Mouse (Mus musculus) MN1 (cell line): ENCODE measurements at regions not wholly inside any gene's neighbourhood (a gene's known extent, or its start where the extent isn't known, plus 50 kb on each side); places are given as distances from the start of the nearest gene placed in this dataset.
"Not testable (repeated sequence)": the region's sequence is repeated elsewhere in the genome, so short reads cannot be mapped to it uniquely, and the experiment has no call there.

Source experiments
- DNase-seq: peaks from one replicate; pipeline ENCODE4 v3.0.0-alpha.2; 2016; ENCODE audit warnings: low spot score

DNA sequence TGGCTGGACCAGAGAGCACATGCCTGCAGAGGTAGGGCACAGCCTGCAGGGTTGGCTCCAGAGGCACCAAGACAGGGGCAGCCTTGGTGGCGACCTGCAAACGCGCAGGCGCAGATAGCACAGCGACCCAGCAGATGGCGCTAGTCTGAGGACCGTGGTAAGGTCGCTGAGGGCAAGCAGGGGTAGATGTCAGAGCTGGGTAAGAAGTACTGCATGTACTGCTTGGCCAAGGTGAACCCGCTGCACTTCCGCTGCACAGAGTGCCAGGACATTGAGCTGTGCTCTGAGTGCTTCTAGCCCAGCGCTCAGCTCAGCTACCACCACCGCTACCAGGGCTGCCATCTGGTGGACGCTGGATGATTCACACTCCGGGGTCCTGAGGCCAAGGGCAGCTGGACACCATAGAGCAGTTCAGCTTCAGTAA is 68.3 kb downstream of the Hsp90b1 start:
- peak; percentile 85 for DNase-seq

DNA sequence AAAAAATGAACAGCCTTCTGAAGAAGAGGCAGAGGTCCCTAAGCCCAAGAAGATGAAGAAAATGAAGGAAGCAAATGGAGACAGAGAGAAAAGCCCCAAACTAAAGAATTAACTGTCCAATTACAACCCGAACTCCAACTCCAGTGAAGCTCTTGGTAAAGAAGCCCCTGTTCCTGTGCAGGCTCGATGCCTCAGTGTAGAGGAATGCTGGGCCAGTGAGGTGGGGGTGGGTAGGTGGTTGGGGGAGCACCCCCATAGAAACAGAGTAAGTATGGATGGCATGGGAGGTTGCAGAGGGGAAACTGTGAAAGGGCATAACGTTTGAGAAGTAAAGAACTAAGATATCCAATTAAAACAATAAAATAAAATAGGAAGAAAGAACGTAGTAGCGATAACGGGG is 68.8 kb downstream of the Hsp90b1 start:
- not testable (repeated sequence) for DNase-seq

DNA sequence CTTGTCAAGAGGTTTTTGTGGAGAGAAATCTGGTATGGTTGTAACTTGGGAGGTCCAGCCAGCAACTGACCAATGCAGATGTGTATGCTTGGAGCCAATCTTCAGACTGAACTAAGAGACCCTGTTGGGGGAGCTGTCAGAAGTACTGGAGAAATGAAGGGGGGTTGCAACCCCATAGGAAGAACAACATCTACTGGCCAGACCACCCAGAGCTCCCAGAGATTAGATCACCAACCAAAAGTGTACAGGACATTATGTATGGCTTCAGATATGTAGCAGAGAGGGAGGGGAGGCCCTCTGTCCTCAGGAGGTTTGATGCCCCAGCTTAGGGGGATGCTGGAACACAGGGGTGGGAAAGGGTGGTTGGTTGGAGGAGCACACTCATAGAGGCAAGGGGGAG is 78.6 kb downstream of the Hsp90b1 start:
- not testable (repeated sequence) for DNase-seq

DNA sequence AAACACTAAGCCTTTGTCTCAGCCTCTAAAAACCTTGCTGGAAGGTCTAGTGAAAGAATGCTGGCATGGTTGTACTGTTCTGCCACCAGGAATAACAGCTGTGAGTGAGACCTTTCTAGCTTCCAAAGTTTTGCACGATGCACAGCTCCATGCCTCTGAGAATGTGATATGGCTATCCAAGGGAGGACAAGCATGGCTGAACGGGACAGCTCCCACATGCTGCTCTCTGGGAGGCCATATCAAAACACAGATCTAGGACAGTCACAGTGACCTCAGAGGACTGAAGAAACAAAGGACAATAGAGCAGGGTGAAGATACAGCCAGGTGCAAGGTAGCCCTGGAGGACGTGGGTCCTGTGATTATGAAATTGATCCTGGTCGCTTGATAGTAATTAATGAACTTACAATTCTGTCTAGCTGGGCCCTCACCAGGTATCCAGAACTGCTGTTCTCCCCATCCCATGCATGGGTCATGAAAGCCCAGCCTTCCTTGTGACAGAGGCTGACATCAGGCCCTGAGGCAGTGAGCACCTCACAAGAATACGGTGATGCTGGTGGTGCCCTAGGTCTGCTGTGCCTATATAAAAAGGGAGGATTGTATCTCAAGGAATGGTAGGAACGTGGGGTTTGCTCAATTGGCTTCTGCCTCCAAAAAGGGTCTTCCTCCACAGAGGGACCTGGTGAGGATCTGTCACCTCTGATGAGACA is 87.2 kb downstream of the Hsp90b1 start:
- not testable (repeated sequence) for DNase-seq

DNA sequence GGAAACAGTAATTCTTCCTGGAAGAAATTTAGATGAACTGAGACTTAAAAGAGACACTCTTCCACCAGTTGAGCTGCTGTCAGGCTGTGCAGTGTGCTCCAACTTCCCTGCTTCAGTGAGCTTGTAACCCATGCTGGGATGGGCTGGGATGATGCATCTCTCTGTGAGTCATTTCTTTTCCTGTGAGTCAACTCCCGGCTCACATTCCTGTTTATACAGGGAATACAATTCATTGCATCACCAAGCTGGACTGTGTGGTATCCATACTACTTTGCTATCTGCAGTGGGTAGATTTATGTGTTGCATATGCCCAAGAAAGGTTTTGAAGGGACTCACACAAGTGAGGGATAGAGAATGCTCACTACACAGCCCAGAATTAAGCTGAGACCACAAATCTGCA is 93.0 kb downstream of the Hsp90b1 start:
- peak; percentile 77 for DNase-seq

DNA sequence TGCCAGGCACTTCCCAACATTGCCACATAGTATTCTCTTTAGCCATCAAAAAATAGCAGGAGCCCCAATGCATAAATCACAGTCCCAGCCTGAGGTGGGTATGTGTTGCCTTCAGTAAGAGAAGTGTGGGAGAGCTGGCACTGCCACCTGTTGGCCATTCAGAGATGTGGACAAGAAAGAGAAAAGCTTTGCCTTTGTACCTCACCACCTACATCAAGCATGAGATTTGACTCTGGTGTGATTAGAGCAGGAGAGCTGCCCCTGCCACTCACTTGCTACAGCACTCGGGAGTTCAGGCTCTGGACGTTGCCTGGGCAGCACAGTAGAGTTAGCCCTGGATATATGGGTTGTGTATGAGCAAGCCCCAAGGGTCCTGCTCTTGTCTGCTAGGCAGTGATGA is 95.3 kb downstream of the Hsp90b1 start:
- DNase-seq, result peak; percentile 26

- peak; percentile 13 for DNase-seq
Observed at GRCm38 (mm10) chr10:86600843-86601242, 102.1 kb upstream of the Syn3 start.

GRCm38 (mm10) chr10:86599991-86600390 is 101.3 kb upstream of the Syn3 start:
- not testable (repeated sequence) for DNase-seq

GRCm38 (mm10) chr10:86590211-86590610 is 91.5 kb upstream of the Syn3 start:
- DNase-seq, result not testable (repeated sequence)

- not testable (repeated sequence) for DNase-seq
Observed at GRCm38 (mm10) chr10:86566875-86567274, 68.2 kb upstream of the Syn3 start.

- DNase-seq, result no peak
Observed at GRCm38 (mm10) chr10:86555843-86556242, 57.1 kb upstream of the Syn3 start.
